Mouse (Mus musculus) skeletal muscle tissue, adult 2 months (tissue): ENCODE results near the gene Zfp872.
A peak's percentile ranks its signal among the peaks of the same experiment; 100 is the strongest.
"Not testable (repeated sequence)": the region's sequence is repeated elsewhere in the genome, so short reads cannot be mapped to it uniquely, and the experiment has no call there.

Source experiments
- DNase-seq: peaks from one replicate; pipeline ENCODE4 v3.0.0-alpha.2; 2012; ENCODE audit warnings: low read depth, low spot score

Zfp872 gene

GRCm38 (mm10) chr9:22169327-22169726 is 18.6 kb upstream of the Zfp872 start:
- no peak for DNase-seq

- DNase-seq = no peak
These were observed 15.6 kb upstream of the Zfp872 start for GRCm38 (mm10) chr9:22172318-22172717.

GRCm38 (mm10) chr9:22196412-22196811 is 8.5 kb downstream of the Zfp872 start:
- no peak for DNase-seq

GRCm38 (mm10) chr9:22213785-22214194 is 25.9 kb downstream of the Zfp872 start:
- DNase-seq = no peak

- DNase-seq = no peak
These were observed 26.7 kb downstream of the Zfp872 start for GRCm38 (mm10) chr9:22214549-22214948.

- DNase-seq = no peak
These were observed 28.8 kb downstream of the Zfp872 start for GRCm38 (mm10) chr9:22216705-22217104.

- no peak for DNase-seq
These were observed 30.1 kb downstream of the Zfp872 start for GRCm38 (mm10) chr9:22217858-22218493.

GRCm38 (mm10) chr9:22224066-22224465 is 36.2 kb downstream of the Zfp872 start:
- no peak for DNase-seq

GRCm38 (mm10) chr9:22224536-22225503 is 36.9 kb downstream of the Zfp872 start:
- no peak for DNase-seq

- peak; percentile 97 for DNase-seq
These were observed 37.9 kb downstream of the Zfp872 start, which contains the start of gene Zfp809 for GRCm38 (mm10) chr9:22225581-22226388. Gene Zfp809, plus strand, starts transcription at chr9:22225714.

GRCm38 (mm10) chr9:22226389-22226673 is 38.4 kb downstream of the Zfp872 start:
- DNase-seq = not testable (repeated sequence)

- DNase-seq = no peak
These were observed 39.0 kb downstream of the Zfp872 start for GRCm38 (mm10) chr9:22226846-22227245.

- no peak for DNase-seq
These were observed 41.6 kb downstream of the Zfp872 start for GRCm38 (mm10) chr9:22229386-22230026.

GRCm38 (mm10) chr9:22230061-22230460 is 42.2 kb downstream of the Zfp872 start:
- DNase-seq = no peak

- no peak for DNase-seq
These were observed 42.7 kb downstream of the Zfp872 start for GRCm38 (mm10) chr9:22230556-22230955.

GRCm38 (mm10) chr9:22240001-22240400 is 52.1 kb downstream of the Zfp872 start:
- no peak for DNase-seq

GRCm38 (mm10) chr9:22244242-22244641 is 56.4 kb downstream of the Zfp872 start:
- DNase-seq = no peak
